Mouse (Mus musculus): ENCODE results near the gene Ntrk3.

Ntrk3 gene

DNA sequence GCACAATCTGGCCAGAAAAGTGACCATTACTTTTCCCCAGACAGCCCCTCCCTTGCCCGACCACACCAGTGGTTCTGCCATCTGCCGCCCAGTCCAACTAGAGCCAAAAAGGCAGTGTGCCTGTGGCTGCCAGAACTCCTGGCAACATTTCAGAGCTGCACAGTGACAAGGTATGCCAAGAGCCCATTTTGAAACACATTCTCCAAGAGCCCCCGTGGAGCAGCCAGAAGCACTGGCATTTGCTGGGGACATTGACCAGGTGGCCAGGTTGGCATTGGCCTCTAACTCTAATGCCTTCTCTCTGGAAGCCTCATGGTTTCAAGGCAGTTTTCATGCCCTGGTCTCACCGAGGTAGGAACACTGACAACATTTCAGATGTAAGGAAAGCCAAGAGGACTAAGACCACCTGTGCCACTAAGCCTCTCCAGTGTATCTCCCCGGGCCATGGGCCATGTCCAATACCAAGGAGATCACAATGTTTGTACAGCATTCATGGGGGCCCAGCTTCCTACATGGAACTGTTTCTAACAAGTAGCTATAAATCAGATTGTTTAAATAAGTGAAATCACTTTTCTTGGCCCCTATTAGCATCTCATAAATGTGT, 218.9 kb downstream of the Ntrk3 start:
- DNase-seq = no peak

DNA sequence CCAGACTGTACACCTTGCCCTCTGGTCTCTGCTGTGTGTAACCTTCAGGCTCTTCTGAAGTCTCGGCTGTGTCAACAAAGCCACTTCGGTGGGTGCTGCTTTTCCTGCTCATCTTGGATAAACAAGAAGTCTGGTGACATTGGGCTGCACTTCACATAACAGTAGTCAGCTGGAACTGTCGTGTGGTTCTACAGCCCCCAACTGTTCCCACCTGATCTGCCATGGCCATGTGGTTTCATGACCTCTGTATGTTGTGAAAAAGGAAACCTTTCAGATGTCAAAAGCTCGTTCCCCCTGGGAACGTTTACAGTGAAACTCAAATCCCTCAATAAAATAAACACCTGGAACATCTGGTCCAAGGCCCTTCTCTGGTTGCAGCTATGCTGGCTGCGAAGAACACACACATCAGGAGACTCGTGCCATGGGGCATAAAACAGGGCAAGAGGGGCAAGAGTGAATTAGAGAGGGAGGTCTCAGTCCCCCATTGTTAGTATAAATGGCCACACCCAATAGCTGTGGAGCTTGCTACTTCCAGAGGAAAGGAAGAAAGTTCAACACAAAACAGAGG, 222.7 kb downstream of the Ntrk3 start:
- no peak for DNase-seq

DNA sequence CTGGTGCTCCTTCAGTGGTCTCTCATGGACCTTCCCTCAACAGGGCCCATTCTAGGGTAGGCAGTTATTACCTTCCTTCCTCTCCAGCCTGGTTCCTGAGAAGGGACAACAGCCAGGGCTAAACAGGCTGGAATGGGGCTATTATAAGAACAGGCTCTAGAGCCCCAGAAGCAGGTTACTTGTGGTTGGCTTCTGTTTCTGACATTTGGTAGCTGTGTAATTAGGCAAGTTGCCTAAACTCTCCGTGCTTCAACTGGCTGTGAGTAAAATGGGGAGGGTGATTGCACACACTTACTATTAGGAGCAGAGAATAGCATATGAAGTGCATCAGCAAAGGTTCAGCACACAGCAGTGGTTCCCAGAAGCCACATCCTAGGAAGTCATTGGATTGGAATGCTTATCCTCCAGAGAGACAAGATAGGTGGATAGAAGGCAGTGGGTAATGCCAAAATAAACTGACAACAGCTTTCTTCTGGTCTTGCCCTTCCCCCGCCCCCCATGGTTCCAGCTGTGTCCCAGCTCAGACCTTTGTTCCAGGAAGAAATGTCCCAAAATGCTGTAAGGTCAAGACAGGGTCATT, 230.7 kb downstream of the Ntrk3 start:
- DNase-seq = no peak

DNA sequence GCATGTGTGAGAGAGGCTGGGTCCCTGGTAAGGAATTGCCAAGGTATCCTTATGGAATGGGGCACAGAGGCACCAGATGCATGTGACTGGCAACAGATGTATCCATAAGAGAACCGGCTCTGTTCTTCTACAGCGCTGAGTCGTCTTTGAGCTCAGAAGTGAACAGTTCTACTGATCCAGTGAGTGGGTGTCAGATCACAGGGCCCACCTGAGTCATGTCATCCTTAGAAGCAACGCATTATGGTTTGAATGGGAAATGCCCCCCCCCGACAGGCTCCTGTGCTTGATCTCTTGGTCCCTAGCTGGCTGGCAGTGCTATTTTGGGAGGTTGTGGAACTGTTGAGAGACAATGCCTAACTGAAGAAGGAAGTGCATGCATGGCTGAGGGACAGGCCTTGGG, 236.9 kb downstream of the Ntrk3 start:
- no peak for DNase-seq

DNA sequence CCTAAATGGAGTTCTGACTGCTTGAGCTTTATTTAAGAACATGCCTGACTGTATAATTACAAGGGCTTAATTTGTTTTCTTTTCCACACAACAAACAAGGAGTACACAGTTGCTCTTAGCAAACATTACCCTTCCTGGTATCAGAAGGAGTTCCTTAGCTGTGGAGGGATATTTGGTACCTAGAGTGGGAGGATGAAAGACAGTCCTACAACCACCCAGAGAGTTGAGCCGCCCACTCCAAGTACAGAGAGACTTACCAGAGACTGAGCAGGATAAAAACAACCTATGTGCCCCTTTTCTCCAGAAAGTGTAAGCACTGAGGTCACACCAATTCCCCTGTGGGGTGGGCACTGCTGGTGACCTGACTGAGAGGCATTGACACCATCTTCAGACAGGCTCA, 237.8 kb downstream of the Ntrk3 start:
- no peak for DNase-seq

DNA sequence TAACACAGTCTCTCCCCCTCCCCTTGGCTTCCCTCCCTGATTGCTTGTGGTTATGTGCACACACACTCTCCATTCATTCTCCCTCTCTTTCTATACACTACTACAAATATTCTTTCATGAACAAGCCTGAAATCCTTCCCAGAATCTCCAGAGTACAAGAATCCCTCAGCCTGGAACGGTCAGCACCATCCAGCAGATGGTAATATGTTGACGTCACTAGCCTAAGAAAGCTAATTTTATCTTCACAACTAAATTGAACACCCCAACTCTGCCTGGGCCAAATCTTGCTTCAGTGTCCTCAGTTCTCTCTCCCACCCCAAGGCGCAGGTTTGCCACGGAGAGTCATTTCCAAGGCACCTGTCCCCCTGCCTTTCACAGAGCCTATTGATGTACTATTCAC, 239.5 kb downstream of the Ntrk3 start:
- DNase-seq = no peak

DNA sequence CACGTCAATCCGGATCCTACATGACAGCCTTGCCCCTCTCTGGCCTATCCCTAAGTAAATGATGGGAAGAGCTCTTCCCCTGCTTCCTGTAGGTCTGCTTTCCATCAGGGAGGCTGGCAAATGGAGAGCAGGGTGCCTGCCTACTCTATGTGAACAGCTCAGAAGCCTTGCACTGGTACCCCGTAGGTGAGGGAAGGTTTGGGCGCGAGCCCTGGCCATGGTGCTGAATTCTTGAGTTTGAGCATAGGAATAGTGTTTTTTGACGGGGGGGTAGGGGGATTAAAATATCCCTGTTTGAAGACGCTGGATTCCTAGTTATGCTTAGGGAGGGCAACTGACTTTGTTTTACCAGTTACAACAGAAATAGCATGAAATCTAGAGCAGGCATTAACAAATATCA, 240.0 kb downstream of the Ntrk3 start:
- peak; percentile 34 for DNase-seq

DNA sequence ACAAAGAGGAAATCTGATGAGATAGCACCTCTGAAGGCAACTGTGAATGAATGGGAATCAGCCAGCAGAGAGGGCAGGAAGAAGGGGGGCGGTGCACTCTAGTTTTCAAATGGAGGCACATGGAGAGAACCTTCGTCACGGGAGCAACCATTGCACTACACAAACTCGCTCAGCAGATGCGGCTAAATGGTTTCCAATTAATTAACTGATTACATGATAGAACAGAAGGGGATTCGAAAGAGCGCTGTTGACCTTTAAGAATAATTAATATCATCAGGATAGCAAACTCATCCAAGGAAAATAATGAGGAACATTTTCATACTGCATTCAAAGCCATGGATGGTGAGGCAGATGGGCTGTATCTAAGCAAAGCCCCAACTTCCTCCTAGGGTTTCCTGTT, 244.2 kb downstream of the Ntrk3 start:
- no peak for DNase-seq

DNA sequence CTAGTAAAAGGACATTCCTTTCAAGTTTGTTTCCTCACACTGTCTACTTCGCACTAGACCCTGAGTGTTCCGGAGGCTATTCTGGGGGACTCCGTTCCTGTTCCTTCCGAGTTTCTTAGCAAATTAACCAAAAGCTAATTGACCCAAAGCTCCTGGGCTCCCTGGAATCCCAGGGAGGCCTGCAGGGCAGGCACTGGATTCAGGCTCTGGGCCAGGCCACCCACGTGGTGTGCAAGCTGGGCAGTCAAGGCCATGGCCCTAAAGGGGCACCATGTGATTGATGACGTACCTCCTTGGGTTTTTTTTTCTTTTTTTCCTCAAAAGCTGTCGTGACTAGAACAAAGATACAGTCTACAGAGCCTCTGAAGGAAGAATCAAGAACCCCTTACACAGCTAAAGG, 246.6 kb downstream of the Ntrk3 start:
- DNase-seq = peak; percentile 13

DNA sequence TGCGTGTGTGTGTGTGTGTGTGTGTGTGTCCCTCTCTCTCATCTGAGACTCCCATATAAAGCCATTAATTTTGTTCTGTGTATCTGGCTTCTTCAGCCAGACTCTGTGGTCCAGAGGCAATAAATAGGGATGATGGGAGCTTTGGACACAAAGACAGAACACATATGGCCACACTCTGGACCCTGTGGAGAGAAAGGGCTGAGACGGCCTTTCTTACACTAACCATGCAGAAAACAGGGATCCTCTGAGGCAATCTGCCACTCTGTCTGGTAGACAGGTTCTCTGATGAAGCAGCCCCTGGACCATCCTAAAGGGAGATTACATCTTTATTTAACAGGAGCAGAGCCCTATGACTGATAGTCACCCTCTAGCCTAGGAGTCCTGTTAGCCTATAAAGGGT, 253.5 kb downstream of the Ntrk3 start:
- no peak for DNase-seq

DNA sequence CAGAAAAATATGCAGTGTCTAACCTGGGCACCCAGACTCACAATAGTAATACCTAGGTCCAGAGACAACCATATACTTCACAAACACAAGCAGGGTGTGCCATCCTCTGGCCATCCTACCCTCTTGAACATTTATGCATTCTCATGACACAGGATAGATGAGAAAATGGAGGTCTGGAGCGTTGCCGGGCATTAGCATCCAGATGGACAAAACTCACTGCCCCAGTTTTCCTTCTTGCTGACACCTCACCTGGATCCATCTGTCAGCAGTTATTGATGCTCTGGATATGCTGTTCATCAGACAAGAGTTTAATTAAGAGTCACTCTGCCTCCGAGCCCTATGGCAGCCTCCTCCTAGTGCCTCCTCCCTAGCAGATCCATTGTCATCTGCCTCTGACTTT, 254.1 kb downstream of the Ntrk3 start:
- no peak for DNase-seq

DNA sequence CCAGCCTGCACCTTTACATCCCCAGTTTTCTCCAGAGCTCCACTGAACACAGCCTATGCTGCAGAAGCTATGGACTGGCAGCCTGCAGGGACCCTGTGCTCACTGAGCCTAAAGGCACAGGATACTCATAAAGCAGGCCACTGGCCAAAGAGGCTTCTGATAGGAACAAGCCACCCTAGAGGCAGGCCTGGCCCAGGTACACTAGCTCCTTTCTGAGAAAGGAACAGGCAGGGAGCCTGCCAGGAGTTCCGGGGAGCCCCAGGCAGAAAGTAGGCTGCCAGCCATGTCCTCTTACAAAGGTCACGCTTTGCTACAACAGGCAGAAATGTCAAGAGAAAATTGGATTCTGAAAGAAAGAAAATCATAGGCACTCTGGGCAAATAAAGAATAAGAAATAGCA, 254.8 kb downstream of the Ntrk3 start:
- DNase-seq = peak; percentile 6

DNA sequence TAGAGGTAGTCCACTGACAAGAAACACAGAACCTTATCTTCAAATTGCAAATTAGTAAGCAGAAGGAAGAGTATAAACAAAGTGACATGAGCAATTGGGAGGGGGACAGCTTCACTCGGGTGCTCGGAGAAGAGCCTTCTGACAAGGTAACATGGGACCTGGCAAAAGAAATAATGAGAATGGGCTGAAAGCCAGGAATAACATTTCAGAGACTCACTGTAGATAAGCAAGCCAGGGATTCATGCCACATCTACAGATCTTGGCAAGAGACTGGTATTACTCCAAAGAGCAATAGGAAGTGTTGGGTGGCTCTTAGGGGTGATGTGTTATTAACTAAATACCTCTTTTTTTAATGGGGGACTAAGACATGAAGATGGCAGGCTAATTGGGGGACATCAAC, 258.9 kb downstream of the Ntrk3 start:
- DNase-seq = no peak

DNA sequence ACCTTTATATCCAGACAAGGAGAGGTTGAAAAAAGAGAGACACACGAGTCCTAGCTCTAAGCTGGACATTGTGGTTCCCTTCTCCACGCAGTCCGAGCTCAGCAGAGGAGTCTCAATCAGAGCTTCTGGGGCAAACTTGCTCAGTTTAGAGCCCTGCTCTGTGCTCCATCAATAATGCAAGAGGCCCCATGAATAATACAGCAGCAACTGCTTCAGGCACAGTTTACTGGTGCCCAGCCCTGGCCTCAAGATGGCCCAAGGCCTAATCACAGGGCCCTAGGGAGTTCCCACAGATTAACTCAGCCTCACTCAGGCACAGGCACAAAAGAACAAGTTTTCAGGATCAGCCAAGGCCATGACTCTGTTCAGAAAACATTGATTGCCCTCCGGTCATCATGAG, 266.1 kb downstream of the Ntrk3 start:
- no peak for DNase-seq

DNA sequence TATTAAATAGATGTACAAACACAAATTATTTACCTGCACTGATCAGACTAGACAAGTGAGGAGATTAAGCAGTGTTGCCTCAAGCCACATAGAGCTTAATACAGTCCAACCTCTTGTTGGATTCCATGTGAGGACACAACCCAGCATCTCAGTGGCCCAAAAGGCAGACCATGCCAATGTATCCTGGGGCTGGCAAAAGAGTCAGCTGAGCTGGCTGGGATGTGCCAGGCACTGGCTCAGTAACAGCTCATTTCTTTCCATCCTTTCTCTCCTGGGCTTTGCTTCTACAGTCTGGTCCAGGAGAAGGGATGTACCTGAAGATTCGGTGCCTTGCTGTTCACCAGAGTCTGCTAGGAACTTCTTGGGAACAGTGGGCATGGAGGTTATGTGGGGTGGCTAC, 266.5 kb downstream of the Ntrk3 start:
- DNase-seq = no peak

DNA sequence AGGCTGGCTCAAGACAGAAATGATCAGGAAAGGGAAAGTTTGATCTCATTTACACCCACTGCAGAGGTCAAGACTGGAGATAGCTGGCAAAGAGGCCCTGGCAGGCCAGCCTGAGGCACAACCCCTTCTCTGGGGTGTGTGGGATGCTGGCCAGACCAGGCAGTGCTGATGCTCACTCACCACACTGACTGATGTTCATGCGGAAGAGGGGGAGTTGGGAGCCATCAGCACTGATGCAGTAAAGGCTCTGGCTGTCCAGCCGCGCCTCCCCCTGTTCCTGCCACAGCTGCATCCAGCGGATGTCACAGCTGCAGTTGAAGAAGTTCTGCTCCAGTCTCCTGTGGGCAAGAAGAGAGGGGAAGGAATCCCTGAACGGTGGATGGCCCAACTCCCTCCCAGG, 275.2 kb downstream of the Ntrk3 start:
- no peak for DNase-seq

DNA sequence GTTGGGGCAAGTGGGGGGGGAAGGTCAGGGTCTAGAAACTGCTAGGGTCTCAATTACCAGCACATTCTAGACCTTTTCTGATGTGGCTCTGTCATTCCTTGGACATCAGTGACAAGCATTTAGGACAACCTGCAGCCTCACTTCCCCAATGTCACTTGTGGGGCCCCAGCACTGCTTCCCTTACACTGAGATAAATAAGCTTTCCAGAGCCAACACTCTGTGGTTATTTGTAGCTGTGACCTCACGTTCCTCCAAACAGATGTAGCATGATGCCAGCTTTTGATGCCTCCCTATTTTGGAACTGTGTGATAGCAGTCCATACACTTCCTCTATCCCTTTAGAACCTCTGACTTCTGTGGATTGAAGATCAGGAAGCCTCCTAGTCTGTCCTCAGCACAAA, 278.8 kb downstream of the Ntrk3 start:
- no peak for DNase-seq

DNA sequence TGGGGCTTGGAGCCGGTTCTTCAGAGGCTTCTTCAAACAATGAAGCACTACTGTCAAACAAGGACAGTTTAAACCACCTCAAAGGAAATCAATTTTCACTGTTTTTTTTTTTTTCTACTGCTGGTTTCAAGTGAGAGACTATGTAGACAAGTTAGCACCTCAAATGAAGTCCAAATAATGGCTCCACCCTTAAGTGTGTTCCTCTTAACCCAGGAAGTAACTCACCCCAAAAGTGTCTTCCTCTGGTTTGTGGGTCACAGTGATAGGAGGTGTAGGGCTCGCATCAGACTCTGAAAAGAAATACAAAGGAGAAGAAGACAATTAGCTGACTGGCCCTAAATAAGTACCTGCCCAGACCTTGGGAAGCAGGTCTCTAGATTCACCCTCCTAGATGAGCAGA, 286.1 kb downstream of the Ntrk3 start:
- no peak for DNase-seq

DNA sequence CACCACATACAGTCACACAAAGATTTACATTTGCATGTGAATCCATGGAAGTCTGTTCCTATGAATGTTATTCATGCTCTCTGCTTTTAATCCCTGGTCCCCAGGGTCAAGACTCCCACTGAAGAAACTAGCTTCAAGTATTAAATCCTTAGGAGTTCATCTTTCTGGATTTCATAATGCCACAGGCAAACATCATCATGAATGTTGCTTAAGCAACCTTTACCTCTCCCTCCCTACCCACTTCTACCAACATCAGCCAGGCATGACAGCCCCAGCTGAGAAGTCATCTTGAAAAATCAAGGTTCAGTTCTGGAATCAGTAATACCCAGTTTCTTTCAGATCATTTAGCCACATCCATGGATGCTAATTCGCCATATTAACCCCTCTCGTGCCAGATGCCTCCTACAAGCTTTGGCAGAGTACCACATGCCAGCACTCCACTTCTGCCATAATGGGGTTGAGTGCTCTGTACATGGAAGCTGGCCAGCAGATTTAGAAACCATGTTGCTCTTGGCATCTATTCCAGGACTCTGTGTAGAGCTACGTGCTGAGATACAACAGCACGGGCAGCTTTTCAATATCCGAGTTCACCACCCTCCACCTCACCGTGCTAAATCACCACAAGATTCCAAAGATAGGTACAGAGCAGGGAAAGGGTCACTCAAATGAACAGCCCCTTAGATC, 287.8 kb downstream of the Ntrk3 start:
- DNase-seq = no peak

DNA sequence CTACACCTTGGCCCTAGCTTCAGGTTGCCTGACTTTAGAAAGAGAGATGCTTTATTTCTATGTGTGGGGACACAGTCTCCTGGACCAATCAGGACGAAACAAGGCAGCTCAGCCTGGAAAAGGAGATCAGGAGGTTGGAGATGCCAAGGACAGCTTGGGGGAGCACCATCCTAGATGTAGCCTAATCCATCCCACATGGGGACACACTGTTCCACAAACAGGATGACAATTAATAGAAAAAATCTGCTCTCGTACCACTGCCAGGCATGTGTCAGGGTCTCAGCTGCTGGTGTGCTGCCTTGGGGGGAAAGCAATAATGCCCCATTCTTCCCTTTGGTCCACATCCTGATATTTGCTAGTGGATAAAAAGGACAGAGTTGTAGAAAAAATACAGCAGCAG, 289.0 kb downstream of the Ntrk3 start:
- DNase-seq = no peak

DNA sequence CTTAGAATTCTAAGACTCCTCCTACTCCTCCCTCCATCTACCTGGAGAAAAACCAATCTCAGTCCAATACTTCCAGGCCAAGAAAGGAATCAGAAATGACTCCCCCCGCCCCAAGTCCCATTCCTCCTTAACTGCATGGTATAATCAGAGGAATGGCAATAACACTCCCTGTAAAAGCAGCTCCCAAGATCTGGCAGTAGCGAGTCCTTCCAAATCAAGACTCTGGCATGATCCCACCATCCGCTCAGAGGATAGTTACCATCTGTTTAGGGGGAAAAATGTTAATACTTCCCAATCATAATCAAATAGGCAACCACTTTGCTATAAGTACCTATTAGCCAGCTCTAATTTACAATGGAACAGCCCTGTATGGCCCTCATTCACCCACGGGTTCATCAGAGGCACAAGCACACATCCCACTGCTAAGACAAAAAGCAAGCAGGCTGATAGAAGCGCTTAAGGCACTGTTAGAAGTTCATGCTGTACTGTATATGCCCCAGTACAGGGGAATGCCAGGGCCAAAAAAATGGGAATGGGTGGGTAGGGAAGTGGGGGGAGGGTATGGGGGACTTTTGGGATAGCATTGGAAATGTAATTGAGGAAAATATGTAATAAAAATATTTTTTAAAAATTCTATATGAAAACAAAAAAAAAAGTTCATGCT, 294.3 kb downstream of the Ntrk3 start:
- DNase-seq = no peak

DNA sequence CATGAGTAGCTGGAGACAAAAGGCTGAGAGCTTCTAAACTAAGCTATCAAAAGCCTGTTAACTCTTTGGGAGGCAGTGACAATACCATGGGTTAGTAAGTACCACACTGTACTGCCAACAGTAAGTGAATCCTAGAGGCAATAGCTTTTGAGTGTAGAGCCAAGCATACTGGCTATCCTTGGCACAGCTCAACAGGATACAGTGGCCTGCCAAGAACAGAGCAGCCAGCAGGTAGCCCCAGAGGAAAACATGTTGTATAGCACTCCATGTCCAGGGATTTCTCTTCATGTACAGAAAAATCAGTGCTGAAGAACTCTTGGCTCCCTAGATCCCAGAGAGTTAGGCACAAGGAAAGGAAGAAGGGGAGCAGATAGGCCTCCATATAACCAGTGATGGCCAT, 296.1 kb downstream of the Ntrk3 start:
- no peak for DNase-seq

DNA sequence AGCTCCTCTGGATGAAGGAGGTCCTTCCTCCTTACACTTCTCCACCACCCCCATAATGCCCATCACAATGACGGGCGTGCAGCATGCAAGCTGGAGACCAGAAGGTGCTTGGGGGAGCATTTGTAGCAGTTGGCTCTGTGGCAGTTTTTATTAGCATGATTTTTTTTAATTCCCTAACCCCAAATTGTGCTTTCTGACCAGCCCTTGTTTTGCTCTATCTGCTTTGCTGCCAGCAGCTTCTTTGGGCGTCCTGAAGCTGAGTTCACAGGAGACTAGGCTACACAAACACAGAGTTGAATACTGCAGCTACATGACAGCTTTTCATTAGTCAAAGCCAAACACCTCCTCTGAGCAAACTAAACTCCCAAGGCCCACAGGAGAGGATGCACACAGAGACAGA, 296.9 kb downstream of the Ntrk3 start:
- no peak for DNase-seq

DNA sequence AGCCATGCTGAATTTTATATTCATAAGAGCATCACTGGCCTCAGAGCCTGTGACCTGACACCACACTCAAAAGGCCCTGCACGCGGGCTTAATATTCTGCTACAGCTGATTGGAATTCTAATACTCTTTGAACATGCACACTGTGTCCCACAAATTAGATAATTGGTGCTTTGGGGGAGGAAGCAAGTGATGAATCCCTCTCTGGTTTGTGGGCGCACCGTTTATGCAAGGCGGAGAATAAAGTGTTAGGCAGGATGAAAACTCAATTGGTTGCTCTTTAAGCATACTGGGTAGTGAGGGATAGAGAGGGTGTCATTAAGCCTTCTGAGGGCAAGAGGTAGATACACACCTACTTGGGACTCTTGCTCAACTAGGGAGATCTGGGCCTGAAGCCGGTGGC, 297.3 kb downstream of the Ntrk3 start:
- no peak for DNase-seq
